Mouse (Mus musculus) heart, embryonic 15.5 days (tissue): ENCODE results near the gene Gm49387. TPM values are rescaled to one million over a fixed set of nuclear protein-coding genes. Genes with fewer than 3 reads are reported as not detected.
"Not testable (repeated sequence)": the region's sequence is repeated elsewhere in the genome, so short reads cannot be mapped to it uniquely, and the experiment has no call there.

Experiments used
- ATAC-seq: fragments of 200-750 bp; cut with Nextera tagmentation; replicated peaks from 2 replicates; pipeline ENCODE4 v1.8.0; 2017; ENCODE audit warnings: low read depth, moderate TSS enrichment; ENCODE audit not compliant: insufficient number of reproducible peaks, insufficient read depth, low FRiP score
- H3K27ac ChIP-seq: fragments of 300-500 bp; sonication (generic); 2 replicates; pipeline ENCODE4 v1.5.1; 2015; ENCODE audit warnings: mild to moderate bottlenecking, inconsistent platforms
- H3K27me3 ChIP-seq: fragments of 300-500 bp; sonication (generic); 2 replicates; pipeline ENCODE4 v1.6.1; 2015; ENCODE audit warnings: inconsistent platforms
- H3K36me3 ChIP-seq: fragments of 300-500 bp; sonication (generic); 2 replicates; pipeline ENCODE4 v1.6.1; 2015; ENCODE audit warnings: mild to moderate bottlenecking, inconsistent platforms
- H3K4me1 ChIP-seq: fragments of 300-500 bp; sonication (generic); replicated peaks from 2 replicates; pipeline ENCODE4 v1.6.1; 2015; ENCODE audit warnings: inconsistent platforms
- H3K4me2 ChIP-seq: fragments of 300-500 bp; sonication (generic); 2 replicates; pipeline ENCODE4 v1.6.1; 2015; ENCODE audit warnings: inconsistent platforms, mild to moderate bottlenecking, moderate library complexity
- H3K4me3 ChIP-seq: fragments of 300-500 bp; sonication (generic); 2 replicates; pipeline ENCODE4 v1.5.1; 2015; ENCODE audit warnings: mild to moderate bottlenecking, inconsistent platforms
- H3K9ac ChIP-seq: fragments of 300-500 bp; sonication (generic); 2 replicates; pipeline ENCODE4 v1.6.1; 2015; ENCODE audit warnings: mild to moderate bottlenecking, inconsistent platforms
- H3K9me3 ChIP-seq: fragments of 300-500 bp; sonication (generic); replicated peaks from 2 replicates; pipeline ENCODE4 v1.6.1; 2016; ENCODE audit warnings: inconsistent platforms
- WGBS: fragments of 180-500 bp; shearing (Covaris S2); methylation state at CpG from one replicate; pipeline ENCODE4 v1.1.7; 2015; ENCODE audit warnings: mixed read lengths; 5-methylcytosine and 5-hydroxymethylcytosine counted together
- polyA plus RNA-seq: library from polyadenylated mRNA; unstranded; fragments of >200 nt; fragmentation: Nextera tagmentation; extraction: Ambion mirVana; gene quantifications from 2 replicates; pipeline ENCODE4 v1.2.1, GENCODE M21; 2015

Gene Gm49387
- polyA plus RNA-seq, 1 experiment from 2014 or later, result 2.6 TPM

- WGBS, result 54% methylated on average over 9 of the region's 9 CpGs
Measured at GRCm38 (mm10) chr14:31620591-31621223, 20.0 kb downstream of the Gm49387 start.

DNA sequence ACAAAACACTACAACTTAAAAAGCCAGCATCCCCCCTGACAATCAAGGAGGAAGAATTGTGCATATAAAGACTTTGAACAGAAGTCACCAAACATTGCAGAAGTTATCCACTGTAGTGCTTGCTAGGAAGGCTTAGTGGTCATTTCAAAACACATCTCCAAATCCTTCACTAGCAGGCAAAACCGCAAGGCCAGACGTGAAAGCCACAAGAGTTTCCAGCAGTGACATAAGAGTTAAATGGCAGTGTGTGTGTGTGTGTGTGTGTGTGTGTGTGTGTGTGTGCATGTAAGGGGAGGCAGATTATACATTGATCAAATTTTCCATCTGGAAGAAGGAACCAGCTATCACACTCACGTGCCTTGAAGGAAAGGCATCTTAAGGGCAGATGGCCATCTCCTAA, 22.7 kb downstream of the Gm49387 start:
- 70% methylated on average over 3 of the region's 3 CpGs for WGBS
- Histone ChIP-seq H3K9me3 (no peaks in the 10 kb centered on the region), H3K27me3 (no peaks in the 10 kb centered on the region), H3K9ac (no peak overlapping the region), H3K27ac (no peak overlapping the region), H3K4me2 (no peak overlapping the region), H3K36me3 (peaks cover 3% of the 10 kb centered on the region; the same call in 1 of the 2 replicates), H3K4me1 (peaks cover 3% of the 10 kb centered on the region; the same call in 1 of the 2 replicates), H3K4me3 (no peak overlapping the region)
- ATAC-seq, result no peak

More at GRCm38 (mm10) chr14:31620591-31621223, 20.0 kb downstream of the Gm49387 start:
- Histone ChIP-seq H3K4me3 (no peak overlapping the region), H3K36me3 (no peaks in the 10 kb centered on the region), H3K4me1 (peaks cover 3% of the 10 kb centered on the region; the same call in 1 of the 2 replicates), H3K27ac (peak overlapping the region; percentile 41; the same call in 1 of the 2 replicates), H3K9me3 (no peaks in the 10 kb centered on the region), H3K4me2 (no peak overlapping the region; the same call in 1 of the 2 replicates), H3K9ac (no peak overlapping the region), H3K27me3 (no peaks in the 10 kb centered on the region)
- no peak for ATAC-seq

DNA sequence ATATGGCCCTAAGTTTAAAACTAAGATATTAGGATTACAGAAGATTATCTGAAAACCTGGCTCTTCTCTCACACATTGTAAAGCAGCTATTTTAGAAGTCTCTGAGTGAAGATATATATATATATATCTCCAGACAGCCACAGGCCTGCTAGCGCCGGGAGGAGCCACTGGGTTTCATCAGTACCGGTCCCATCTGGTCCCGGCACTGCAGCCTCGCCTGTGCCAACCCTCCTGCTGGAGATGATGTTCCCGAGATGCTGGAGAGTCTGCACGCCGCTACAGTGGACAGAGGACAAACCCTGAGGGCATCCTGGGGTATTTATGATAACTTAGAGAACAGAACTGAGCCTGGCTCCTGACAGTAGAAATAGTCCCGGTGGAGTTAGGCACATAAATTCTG, 23.5 kb downstream of the Gm49387 start:
- Histone ChIP-seq H3K27ac (no peak overlapping the region), H3K9me3 (no peaks in the 10 kb centered on the region), H3K36me3 (peaks cover 7% of the 10 kb centered on the region; the same call in 1 of the 2 replicates), H3K27me3 (no peaks in the 10 kb centered on the region), H3K9ac (no peak overlapping the region), H3K4me2 (no peak overlapping the region), H3K4me3 (no peak overlapping the region), H3K4me1 (peaks cover 3% of the 10 kb centered on the region; the same call in 1 of the 2 replicates)
- no peak for ATAC-seq
- 81% methylated on average over 9 of the region's 9 CpGs for WGBS

DNA sequence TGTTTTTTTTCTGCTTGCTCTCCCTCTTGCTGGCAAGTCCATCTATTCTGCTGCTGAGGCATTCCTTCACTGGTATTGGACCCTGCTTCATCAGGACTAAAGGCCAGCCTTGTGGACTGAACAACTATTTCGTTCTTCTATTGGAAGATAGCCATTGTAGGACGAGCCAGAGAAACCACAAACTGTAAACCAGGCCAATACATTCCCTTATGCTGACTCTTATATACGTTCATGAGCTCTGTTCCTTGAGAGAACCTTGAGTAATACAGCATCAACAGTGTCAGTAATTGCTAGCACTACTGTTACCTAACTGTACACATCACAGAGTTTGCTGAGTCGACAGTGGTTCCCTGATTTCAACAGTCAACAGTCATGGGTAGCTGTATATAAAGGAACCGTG, 27.0 kb downstream of the Gm49387 start:
- Histone ChIP-seq H3K4me2 (no peak overlapping the region), H3K9me3 (no peaks in the 10 kb centered on the region), H3K9ac (no peak overlapping the region), H3K36me3 (peaks cover 7% of the 10 kb centered on the region; the same call in 1 of the 2 replicates), H3K27me3 (no peaks in the 10 kb centered on the region), H3K27ac (no peak overlapping the region), H3K4me3 (no peak overlapping the region), H3K4me1 (no peaks in the 10 kb centered on the region)
- ATAC-seq, result no peak
- WGBS, result 80% methylated on average over 5 of the region's 5 CpGs

DNA sequence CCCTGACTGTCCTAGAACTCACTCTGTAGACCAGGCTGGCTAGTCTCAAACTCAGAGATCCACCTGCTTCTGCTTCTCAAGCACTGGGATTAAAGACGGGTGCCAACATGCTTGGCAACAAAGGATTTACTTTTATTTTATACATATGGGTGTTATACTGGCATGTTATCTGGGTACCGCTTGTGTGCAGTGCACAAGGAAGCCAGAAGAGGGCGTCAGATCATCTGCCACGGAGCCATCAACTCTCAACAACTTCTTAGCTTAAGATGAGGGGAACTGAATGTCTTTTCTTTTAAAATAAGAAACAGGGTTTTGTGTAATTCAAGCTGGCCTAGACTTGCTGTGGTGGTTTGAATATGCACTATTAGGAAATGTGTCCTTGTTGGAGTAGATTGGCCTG, 28.7 kb downstream of the Gm49387 start:
- no peak overlapping the region for H3K9ac ChIP-seq
- 64% methylated on average over 4 of the region's 4 CpGs for WGBS
- peaks cover 7% of the 10 kb centered on the region; the same call in 1 of the 2 replicates for H3K36me3 ChIP-seq
- H3K4me3 ChIP-seq, result no peak overlapping the region
- H3K27ac ChIP-seq, result no peak overlapping the region
- no peaks in the 10 kb centered on the region for H3K27me3 ChIP-seq
- no peaks in the 10 kb centered on the region for H3K4me1 ChIP-seq
- no peak overlapping the region for H3K4me2 ChIP-seq
- ATAC-seq, result no peak
- no peaks in the 10 kb centered on the region for H3K9me3 ChIP-seq

GRCm38 (mm10) chr14:31605514-31605913, 35.2 kb downstream of the Gm49387 start:
- no peak overlapping the region for H3K27ac ChIP-seq
- no peaks in the 10 kb centered on the region for H3K4me1 ChIP-seq
- WGBS, result 54% methylated on average over 6 of the region's 6 CpGs
- no peaks in the 10 kb centered on the region for H3K27me3 ChIP-seq
- no peak overlapping the region for H3K4me3 ChIP-seq
- no peaks in the 10 kb centered on the region for H3K36me3 ChIP-seq
- no peaks in the 10 kb centered on the region for H3K9me3 ChIP-seq
- H3K9ac ChIP-seq, result no peak overlapping the region
- no peak for ATAC-seq
- H3K4me2 ChIP-seq, result no peak overlapping the region

- 62% methylated on average over 5 of the region's 5 CpGs for WGBS
- no peaks in the 10 kb centered on the region for H3K36me3 ChIP-seq
Measured at GRCm38 (mm10) chr14:31604916-31605315, 35.8 kb downstream of the Gm49387 start.

DNA sequence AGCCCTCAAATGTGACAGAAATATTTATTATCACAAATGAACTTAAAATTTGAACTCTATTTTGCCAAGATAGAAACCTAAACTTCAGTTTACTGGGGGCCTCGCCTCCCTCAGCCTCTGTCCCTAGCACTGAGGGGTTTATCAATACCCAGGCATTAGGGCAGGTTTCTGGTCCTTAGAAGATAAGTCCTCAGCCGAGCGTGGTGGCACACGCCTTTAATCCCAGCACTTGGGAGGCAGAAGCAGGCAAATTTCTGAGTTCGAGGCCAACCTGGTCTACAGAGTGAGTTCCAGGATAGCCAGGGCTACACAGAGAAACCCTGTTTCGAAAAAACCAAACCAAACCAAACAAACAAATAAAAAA, 38.1 kb downstream of the Gm49387 start:
- not testable (repeated sequence) for H3K27ac ChIP-seq, H3K4me3 ChIP-seq, ATAC-seq, H3K4me2 ChIP-seq, H3K36me3 ChIP-seq, H3K27me3 ChIP-seq, H3K9ac ChIP-seq, H3K4me1 ChIP-seq, H3K9me3 ChIP-seq
- 76% methylated on average over 6 of the region's 6 CpGs for WGBS

More at GRCm38 (mm10) chr14:31604916-31605315, 35.8 kb downstream of the Gm49387 start:
- Histone ChIP-seq H3K27ac (no peak overlapping the region), H3K27me3 (no peaks in the 10 kb centered on the region), H3K4me3 (no peak overlapping the region), H3K9me3 (no peaks in the 10 kb centered on the region), H3K9ac (no peak overlapping the region), H3K4me1 (no peaks in the 10 kb centered on the region), H3K4me2 (no peak overlapping the region)
- no peak for ATAC-seq

- WGBS, result 94% methylated on average over 14 of the region's 14 CpGs
- no peak overlapping the region for H3K4me3 ChIP-seq
- no peaks in the 10 kb centered on the region for H3K27me3 ChIP-seq
- ATAC-seq, result no peak
- H3K4me2 ChIP-seq, result no peak overlapping the region
- no peaks in the 10 kb centered on the region for H3K36me3 ChIP-seq
- H3K9ac ChIP-seq, result no peak overlapping the region
- H3K4me1 ChIP-seq, result no peaks in the 10 kb centered on the region
- no peak overlapping the region for H3K27ac ChIP-seq
- no peaks in the 10 kb centered on the region for H3K9me3 ChIP-seq
Measured at GRCm38 (mm10) chr14:31601908-31602615, 38.6 kb downstream of the Gm49387 start.

DNA sequence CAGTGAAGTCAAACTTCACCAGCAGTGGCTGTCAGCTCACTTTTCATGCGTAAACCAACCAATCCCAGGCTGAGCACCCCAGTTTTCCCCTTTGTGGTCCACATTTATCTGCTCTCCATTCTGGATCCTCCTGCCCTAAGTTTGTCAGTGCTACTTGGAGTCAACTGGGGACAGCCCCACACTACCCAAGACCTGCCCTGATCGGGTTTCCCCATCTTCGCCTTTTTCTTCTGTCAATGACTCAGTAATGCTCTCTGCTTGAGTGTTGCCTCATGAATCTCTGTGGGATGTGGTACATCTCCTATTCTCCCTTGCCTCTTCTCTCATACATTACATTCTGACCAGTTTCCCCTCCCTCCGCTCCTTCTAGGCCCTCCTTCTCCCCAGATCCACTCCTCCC, 43.2 kb downstream of the Gm49387 start:
- WGBS, result 93% methylated on average over 4 of the region's 4 CpGs
- H3K4me1 ChIP-seq, result no peaks in the 10 kb centered on the region
- H3K4me3 ChIP-seq, result no peak overlapping the region
- no peaks in the 10 kb centered on the region for H3K9me3 ChIP-seq
- no peak overlapping the region for H3K27ac ChIP-seq
- H3K27me3 ChIP-seq, result no peaks in the 10 kb centered on the region
- no peaks in the 10 kb centered on the region for H3K36me3 ChIP-seq
- no peak overlapping the region for H3K4me2 ChIP-seq
- ATAC-seq, result no peak
- no peak overlapping the region for H3K9ac ChIP-seq

- Histone ChIP-seq H3K27me3 (no peaks in the 10 kb centered on the region), H3K4me2 (no peak overlapping the region), H3K4me3 (no peak overlapping the region), H3K9ac (no peak overlapping the region), H3K9me3 (no peaks in the 10 kb centered on the region), H3K4me1 (no peaks in the 10 kb centered on the region), H3K27ac (no peak overlapping the region), H3K36me3 (no peaks in the 10 kb centered on the region)
- no peak for ATAC-seq
- WGBS, result 73% methylated on average over 7 of the region's 7 CpGs
Measured at GRCm38 (mm10) chr14:31596408-31596807, 44.3 kb downstream of the Gm49387 start.

GRCm38 (mm10) chr14:31594693-31595092, 46.0 kb downstream of the Gm49387 start:
- H3K4me1 ChIP-seq, result no peaks in the 10 kb centered on the region
- H3K4me2 ChIP-seq, result no peak overlapping the region
- no peaks in the 10 kb centered on the region for H3K9me3 ChIP-seq
- H3K27me3 ChIP-seq, result no peaks in the 10 kb centered on the region
- H3K4me3 ChIP-seq, result no peak overlapping the region
- H3K9ac ChIP-seq, result no peak overlapping the region
- no peaks in the 10 kb centered on the region for H3K36me3 ChIP-seq
- H3K27ac ChIP-seq, result no peak overlapping the region
- 55% methylated on average over 3 of the region's 3 CpGs for WGBS
- no peak for ATAC-seq
